Mouse (Mus musculus): Measurements from ENCODE around the gene Mthfd1l.
"Not testable (repeated sequence)": the region's sequence is repeated elsewhere in the genome, so short reads cannot be mapped to it uniquely, and the experiment has no call there.

Mthfd1l gene

DNA sequence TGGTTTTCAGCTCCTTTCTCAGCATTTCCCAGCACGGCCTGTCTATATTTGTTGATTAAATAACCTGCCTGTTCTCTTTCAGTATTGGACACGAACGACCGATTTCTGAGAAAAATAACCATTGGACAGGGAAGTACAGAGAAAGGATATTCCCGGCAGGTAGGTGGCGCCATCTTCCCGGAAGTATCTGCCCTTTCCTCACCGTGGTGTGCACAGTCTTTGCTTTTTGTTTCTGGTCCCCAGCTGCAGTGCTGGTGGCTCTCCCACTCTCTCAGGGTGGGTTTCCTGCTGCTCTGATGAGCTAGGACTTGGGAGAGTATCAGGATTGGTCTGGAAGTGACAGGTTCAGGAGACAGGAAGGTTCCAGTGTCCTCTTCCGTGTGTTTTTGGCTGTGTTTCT lies 68.8 kb downstream of the Mthfd1l start:
- DNase-seq (ENCODE audit: extremely low spot score, low spot score): peak; percentile 41

DNA sequence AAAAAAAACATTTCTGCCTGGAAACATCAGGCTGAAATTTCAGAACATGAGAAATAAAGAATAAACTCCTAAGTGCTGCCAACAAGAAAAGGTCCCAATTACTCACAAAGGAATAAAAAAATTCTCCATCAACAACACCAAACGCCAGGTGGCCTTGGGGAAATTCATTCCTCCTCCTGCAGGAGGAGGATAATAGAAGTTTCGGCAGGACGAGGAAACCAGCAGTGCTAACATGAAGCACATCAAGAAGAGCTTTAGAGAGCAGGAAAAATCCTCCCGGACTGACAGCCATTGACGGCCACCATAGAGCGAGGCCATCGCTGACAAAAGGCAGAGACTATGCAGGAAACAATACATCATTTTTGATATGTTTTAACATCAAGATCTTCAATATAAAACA lies 71.5 kb downstream of the Mthfd1l start:
- no peak for DNase-seq (ENCODE audit: extremely low spot score, low spot score)

DNA sequence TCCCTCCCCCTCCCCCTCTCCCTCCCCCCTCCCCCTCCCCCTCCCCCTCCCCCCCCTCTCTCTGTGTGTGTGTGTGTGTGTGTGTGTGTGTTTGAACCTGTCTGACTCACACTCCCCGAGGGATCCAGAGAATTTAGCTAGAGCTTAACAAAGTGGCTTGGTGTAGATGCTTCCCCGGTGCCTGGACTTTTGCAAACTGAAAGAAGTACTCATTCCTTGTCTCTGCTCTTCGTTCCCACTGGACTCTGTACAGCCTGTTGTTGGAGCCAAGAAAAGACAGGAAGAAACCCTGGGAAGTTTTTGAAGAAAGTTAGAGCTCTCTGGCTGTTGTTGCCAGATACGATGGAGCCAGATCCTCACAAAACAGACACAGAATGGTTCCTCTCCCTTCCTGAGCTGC lies 73.6 kb downstream of the Mthfd1l start:
- DNase-seq (ENCODE audit: extremely low spot score, low spot score): no peak

DNA sequence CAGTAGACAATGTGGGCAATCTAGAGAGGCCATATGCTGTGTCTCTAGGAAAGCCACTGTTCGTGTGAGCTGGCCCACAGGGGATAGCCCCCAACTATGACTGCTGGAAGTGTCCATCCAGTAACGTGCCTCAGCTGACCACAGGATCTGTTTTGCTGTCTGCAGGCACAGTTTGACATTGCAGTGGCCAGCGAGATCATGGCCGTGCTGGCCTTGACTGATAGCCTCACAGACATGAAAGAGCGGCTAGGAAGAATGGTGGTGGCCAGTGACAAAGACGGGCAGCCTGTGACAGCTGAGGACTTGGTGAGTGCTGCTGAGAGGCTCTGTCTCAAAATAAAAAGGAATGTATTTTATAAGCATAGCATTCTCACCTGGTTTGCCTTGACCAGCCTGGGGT lies 74.7 kb downstream of the Mthfd1l start:
- no peak for DNase-seq (ENCODE audit: extremely low spot score, low spot score)

DNA sequence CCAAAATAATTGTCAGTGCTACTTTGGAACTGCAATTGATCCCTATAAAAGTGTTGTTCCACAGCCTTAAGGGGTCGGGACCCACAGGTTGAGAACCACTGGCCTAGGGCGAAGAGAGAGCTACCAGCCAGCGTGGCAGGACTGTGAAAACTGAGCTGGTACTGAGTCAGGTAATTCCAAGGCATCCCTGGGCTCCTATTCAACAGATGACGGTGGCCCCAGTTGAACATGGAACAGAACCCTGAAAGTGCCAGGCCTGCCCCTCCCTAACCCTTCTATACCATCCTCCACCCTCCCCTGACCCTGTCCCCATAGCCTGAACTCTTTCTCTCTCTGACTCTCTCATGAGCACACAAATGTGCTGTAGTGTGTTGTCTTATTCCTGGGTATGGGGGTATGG lies 77.3 kb downstream of the Mthfd1l start:
- no peak for DNase-seq (ENCODE audit: extremely low spot score, low spot score)

DNA sequence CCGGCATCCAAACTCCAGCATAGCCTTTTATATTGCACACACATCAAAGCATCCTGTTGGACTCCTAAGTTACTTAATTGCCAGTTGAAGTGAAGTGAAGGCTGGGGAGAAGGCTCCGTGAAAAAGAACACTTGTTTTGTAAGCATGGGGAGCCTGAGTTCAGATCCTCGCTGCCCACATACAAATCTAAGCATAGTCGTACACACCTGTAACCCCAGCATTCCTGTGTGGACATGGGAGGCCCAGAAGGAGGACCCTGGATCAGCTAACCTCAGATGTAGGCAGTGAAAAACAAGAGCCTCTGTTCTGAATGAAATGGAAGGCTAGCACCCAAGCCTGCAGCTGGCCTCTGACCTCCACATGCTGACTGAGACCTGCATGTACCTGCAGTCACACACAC lies 79.8 kb downstream of the Mthfd1l start:
- no peak for DNase-seq (ENCODE audit: extremely low spot score, low spot score)

DNA sequence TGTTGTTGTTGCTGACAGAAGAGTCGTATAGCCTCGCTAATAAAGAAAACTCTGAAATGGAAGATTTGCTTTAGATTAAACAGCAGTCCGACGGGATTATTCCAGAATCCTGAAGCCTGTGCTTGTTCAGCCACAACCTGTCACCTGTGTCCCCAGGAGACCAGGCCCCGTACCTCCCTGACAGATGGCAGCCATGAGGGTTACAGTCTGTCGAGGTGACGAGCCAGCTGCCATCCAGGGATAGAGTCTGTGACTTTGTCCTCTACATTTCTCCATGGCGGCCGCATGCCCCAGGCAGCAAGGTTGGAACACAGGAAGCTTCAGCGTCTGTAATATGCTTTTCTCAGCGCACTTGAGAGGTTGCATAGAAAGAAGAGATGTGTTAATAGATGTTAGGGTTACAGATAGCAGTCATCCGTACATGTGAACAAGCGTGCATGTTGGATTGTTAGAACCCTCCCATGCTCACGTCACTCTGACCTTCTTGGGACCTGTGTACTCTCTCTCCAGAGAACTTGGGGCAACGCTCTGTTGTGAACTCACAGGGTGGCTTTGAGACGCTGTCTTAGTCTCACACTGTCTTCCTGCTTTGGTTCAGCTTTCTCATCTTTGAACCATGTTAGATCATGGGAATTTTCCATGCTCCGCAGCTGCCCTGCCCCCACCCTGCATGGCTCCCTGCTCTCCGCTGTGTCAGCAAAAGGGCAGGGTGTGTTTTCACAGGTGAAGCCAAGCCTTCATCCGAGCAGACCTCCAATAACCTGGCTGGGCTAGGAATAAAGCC lies 80.6 kb downstream of the Mthfd1l start:
- DNase-seq (ENCODE audit: extremely low spot score, low spot score): peak; percentile 20

DNA sequence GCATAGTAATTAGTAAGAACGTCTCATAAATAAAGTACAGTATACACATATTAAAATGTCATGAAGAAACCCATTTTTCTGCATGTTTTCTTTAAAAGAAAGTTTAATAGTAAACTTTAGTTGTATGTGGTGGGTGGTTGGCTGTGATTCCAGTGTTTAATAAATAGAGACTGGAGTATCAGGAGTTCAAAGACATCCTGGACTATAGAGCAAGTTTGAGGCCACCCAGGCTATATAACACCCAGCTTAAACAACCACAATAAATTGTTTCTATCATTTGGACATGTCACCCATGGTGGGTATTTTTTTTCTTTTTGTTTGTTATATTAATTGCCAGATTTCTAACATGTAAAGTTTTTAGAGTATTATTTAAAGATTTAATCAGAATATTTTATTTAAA lies 81.7 kb downstream of the Mthfd1l start:
- DNase-seq (ENCODE audit: extremely low spot score, low spot score): no peak

DNA sequence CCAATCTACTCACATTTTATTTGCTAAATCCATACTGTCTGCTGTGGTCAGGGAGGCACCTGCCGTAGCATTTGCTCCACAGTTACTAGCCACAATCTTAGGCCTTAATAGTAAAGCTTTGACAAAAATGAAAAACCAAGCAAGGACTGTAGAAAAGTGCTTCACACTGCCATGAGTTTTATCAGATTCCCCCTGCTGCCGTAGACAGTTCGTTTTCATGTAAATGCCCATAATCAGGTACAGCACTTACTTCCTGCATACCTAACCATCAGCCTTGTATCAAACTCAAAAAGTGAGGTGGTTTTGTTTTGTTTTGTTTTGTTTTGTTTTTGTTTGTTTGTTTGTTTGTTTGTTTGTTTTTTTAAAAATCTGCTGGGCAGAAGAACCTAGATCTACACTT lies 84.5 kb downstream of the Mthfd1l start:
- no peak for DNase-seq (ENCODE audit: extremely low spot score, low spot score)

DNA sequence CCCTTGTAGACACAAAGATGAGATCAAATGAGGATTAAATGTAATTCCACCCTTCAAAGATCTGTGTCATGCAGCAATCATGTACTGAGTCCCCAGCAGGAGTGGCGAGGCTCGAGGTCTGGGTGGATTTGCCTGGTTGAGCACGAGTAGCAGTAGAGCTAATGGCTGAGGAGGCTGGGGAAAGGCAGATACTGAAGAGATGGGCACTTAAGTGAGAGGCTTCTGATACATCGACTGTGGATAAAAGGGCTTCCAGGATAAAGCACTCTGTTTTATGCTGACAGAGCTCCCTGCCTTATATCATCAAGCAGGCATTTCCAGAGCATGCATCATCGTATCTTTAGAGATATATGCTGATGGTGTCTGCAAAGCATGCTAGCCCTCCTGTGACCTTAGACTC lies 84.9 kb downstream of the Mthfd1l start:
- no peak for DNase-seq (ENCODE audit: extremely low spot score, low spot score)

DNA sequence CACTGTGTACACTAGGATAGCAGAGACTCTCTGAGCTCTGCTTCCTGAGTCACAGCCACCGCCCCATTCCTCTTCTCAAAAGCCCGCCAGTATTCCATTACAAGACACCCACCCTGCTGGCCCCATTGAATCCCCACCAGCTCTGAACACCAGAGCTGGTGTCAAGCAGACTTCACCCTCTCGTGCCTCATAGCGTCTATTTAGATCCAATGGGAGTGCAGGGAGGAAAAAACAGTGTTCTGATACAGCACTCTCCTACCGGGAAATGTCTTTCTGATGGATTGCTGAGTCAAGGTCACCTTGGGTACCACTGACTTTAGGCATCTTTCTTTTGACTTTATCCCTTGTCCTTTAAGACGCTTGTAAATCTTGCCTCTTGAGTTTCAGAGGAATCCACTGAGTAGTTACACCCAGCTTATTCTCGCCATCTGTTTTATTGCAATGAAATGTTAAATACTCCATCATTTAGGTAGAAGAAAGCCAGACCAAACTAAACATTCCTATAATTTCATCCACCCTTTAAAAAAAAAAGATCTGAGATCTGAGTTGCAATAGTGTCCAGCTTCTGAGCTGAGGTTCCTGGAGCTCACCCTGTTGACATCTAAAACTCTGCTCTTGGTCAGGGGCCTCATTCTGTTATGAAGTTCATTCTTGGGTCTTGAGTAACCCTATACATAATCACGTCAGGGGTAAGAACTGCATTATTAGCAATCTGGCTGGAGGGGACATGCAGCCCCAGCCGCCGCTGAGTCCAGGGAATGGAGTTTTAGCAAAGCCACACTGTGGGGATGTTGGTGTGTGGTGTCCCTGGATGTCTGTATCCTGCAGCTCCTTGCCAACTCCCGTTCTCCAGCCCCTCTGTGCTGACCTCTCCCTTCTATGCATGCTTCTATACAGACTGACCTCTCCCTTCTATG lies 88.4 kb downstream of the Mthfd1l start:
- DNase-seq (ENCODE audit: extremely low spot score, low spot score): no peak

DNA sequence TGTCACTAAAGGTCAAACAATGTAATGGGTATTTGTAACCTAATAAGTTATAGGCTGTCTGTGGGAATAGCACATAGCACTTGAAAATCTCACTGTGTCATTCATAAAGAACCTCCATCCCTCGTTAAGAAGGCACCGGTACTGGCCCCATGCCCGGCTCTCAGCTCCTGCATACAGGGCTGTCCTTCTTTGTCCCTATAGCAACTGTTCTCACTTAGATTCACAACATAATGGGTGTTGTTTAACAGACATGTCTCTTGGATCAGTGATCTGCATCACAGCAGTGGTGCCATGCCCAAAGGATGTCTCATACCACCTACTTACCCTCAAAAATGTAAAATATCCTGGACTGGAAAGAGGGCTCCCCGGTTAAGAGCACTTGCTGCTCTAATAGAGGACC lies 90.6 kb downstream of the Mthfd1l start:
- DNase-seq (ENCODE audit: extremely low spot score, low spot score): no peak

DNA sequence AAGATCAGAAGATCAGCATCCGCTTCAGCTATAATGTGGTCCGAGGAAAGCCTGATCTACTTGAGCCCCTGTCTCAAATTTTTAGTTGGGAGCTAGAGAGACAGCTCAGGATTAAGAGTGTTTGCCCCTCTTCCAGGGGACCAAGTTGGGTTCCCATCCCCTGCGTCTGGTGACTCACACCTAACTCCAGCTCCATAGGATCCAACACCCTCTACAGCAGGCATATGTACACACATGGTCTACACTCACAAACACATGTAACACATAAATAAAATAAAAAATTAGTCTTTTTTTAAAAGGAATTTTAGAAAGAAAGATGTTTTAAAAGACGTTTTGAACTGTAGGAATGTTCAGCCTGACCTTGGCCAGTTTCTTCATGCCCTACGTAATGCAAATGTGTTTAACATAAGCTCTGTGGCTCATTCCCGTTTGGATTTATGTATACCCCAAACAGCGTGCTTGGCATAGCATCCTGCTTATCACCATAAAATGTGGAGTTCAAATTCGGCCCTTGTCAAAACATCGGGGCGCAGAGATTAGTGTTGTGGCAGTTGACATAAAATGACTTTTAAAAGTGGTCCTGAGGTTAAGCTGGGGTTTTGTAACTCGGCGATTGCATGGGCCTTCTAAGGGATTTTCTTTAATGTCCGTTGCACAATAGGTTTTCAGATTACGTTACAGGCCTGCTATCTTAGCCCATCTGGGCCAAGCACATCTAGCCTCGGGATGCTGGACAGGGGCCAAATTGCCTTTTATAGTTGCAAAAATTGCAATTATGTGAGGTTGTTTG lies 92.6 kb downstream of the Mthfd1l start:
- no peak for DNase-seq (ENCODE audit: extremely low spot score, low spot score)

DNA sequence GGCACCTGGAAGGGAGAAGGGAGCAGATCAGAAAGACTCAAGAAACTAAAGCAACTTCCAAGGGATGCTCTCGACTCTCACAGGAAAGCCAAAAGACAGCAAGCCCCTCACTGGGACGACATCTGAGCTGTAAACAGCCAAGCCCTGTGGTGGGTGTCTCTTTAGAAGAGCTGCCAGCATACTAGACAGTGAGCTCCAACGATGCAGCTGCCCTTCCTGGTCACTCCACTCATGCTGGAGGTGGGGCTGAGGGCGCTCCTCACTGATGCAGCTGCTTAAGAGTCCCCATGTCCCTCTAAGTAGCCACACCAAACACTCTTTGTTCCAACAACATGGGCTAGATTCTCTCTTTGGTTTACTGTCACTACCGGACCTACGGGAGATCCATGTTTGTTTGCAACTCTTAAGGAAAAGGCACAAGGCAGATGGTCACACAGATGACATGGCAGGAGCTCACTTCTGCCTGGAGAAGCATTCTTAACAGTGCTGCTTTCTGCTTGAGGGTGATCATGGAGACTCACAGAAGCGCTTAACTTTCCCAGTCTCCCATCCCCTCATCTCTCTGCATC lies 96.4 kb downstream of the Mthfd1l start:
- DNase-seq (ENCODE audit: extremely low spot score, low spot score): no peak

DNA sequence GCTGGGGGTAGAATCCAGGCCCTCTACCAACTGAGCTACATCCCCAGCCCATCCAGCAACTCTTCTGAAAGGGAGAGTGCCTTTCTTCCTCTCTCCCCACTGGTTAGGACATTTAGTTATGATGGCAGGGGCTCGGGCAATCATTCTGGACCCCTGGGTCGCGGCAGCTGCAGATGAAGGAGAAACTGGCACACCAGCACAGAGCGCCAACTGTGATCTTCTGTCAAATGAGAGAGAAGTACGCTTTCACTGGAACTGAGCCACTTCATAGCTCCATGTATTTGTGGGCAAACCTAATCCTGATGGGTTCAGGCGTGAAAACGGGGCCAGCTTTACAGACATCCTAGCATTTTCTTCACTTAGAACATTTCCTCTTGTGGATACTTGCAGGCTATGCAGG lies 97.1 kb downstream of the Mthfd1l start:
- DNase-seq (ENCODE audit: extremely low spot score, low spot score): no peak

DNA sequence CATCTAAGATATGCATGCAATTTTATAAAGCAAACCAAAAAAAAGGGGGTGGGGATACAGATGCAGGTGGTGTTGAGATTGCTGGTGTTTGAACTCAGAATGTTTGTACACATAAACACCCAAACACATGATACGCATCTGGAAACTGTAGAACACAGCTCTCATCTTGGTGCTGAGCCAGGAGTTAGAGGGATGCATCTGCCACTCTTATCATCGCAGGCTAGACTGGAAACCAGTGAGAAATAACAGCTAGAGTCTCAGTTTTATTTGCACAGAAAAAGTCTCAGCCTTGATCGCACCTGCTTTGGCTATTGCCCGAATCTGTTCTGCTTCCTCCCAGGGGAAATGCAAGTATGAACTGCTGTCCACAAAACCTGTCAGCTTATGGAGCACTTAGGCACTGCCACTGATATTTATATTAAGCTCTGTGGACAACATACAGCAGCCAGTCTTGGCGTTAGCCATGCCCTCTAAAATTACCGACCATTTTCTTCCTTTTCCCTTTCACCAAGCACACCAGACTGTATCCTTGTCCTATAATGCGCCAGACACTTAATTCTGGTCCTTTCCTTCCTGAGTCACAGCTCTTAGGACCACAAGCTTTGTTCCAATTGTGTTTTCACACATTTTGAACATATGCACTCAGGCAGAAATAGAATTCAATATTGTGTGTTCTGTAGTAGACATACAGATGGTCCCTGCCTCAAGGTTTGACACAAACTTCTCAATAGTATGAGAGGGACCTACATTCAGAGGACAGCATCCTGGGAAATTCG lies 98.3 kb downstream of the Mthfd1l start:
- DNase-seq (ENCODE audit: extremely low spot score, low spot score): no peak

DNA sequence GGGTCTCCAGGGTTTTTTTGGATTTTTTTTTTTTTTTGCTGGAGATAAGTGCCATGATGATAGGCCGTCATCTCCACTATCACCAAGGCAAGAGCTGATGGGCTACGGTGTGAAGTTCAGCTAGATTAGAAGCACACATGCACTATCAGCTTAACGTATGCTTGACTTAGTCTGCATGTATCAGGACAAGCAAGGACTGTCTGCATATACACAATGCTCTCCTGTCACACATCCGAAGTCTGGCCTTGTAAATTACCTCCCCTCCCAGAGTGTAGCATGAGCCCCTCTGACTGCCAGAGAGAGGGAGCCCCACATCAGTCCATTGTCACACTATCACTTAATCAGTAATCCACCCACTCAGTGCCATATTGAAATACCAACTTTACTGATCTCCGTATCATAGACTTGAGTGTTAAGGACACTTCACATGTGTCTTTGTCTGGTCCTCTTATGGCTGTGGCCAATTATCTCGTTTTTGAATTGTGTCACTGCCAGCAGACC lies 99.0 kb downstream of the Mthfd1l start:
- no peak for DNase-seq (ENCODE audit: extremely low spot score, low spot score)

DNA sequence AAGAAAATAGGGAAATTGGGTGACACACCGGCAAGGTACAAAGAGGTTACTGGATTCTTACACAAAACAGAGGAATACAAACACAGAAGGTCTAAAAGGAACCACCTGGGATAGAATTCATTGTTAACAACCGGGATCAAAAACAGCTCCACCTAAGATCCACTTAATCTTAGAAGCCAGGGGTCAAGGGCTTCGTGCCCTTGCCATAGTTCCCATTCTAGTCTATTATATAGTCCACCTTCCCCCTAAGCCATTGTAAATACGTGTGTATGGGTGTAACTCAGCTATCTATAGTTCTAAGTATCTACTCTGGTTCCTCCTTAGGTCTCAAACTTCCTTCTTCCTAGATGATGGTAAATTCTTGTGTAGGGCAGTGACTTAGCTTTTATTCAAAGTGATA lies 99.6 kb downstream of the Mthfd1l start:
- not testable (repeated sequence) for DNase-seq (ENCODE audit: extremely low spot score, low spot score)

DNA sequence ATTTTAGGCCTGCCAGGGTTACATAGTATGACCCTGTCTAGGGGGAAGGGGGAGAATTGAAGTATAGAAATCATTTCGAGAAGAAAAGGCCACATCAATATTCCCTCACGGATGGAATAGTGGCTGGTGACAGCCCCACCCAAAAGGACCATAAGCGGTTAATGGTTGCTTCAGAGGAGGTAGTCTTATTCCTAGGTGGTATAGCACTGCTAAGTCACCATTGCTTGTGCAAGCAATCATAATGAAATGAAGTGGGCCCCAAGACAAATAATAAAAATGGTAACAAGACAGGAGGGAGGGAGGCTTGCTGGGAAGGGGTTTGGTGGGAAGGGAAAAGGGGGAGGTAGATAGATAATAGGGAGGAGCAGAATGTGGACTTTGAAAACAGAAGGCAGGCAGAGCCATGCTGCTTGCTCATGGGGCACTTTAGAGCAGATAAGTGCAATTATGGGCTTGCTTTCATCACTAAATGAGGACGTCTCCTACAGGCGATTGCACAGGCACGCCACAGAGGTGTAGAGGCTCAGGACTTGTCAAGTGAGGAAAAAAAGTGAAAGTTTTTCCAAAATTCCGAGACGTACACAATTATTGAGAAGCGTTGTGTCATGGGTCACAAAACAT lies 105.4 kb downstream of the Mthfd1l start:
- no peak for DNase-seq (ENCODE audit: extremely low spot score, low spot score)

DNA sequence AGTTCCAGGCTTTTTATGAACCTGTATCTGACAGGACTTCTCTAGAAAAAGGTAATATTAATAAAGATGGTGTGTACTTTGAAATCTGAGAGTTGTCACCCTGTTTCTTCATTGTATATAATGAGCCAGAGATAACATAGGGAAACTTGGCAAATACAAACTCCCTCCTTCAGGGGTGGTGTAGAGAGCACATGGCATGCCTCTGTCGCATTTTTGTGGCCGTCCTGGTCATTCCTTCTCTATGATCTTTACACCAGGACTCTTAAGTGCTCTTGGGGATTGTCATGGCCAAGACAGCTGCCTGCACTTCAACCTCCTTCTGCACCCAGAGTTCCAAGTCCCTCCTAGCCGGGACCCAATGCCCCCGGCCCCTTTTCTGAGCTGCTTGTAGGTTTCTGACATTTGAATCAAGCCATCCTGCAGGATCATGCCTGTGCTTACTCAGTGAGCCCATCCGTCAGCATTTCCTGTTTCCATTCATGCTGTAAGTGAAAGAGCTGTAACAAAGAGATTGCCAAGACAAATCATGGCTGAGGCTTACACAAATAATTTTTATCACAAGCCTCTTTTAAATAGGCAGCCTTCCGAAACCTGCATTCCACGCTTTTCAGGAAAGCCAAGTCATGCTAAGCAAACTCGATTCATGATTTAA lies 106.2 kb downstream of the Mthfd1l start:
- no peak for DNase-seq (ENCODE audit: extremely low spot score, low spot score)

All from neural tube, embryonic 10.5 days (tissue).